Mouse (Mus musculus) CH12.LX (cell line): ENCODE data around the gene Lman2. TPM values are rescaled to one million over a fixed set of nuclear protein-coding genes. Genes with fewer than 3 reads are reported as not detected.

ENCODE experiments used
- DNase-seq: peaks from one replicate; pipeline ENCODE4 v3.0.0-alpha.2; 2013; ENCODE audit errors: extremely low read depth
- H3K27ac ChIP-seq: 2 replicates; pipeline ENCODE4 v1.5.1; 2012; ENCODE audit warnings: low read depth, mild to moderate bottlenecking, control low read depth, moderate library complexity; ENCODE audit not compliant: insufficient read depth
- H3K27me3 ChIP-seq: replicated peaks from 2 replicates; pipeline ENCODE3; 2012; ENCODE audit warnings: inconsistent platforms
- H3K36me3 ChIP-seq, 2 experiments: replicated peaks in 1 of 2; 2 replicates each; pipeline versions ENCODE3 to v1.6.1; 2012; ENCODE audit warnings: inconsistent platforms in 1 of 2, low read length in 1 of 2, mild to moderate bottlenecking in 1 of 2, mixed read lengths in 1 of 2, moderate library complexity in 1 of 2; ENCODE audit not compliant: control insufficient read depth in 1 of 2, insufficient read depth in 1 of 2
- H3K4me1 ChIP-seq, 2 experiments: 2 replicates each; pipeline ENCODE4 v1.6.1; 2012; ENCODE audit warnings: inconsistent platforms in 1 of 2, moderate library complexity in 1 of 2; ENCODE audit not compliant: insufficient read depth in 2 of 2, control insufficient read depth in 1 of 2
- H3K4me2 ChIP-seq: 2 replicates; pipeline ENCODE4 v1.6.1; 2012; ENCODE audit warnings: low read depth, mild to moderate bottlenecking, control low read depth; ENCODE audit not compliant: poor library complexity, insufficient read depth, severe bottlenecking
- H3K4me3 ChIP-seq, 3 experiments: fragments of 150-350 bp in 1 of 3; sonication (generic) in 1 of 3; replicated peaks in 1 of 3; 2 replicates each; pipeline versions ENCODE3 to v1.5.1; 2011 to 2012; ENCODE audit warnings: low read depth in 2 of 3, low read length in 2 of 3, mild to moderate bottlenecking in 2 of 3, moderate library complexity in 2 of 3, control low read depth in 1 of 3, improper control_type of control experiment in 1 of 3, inconsistent platforms in 1 of 3, mixed read lengths in 1 of 3; ENCODE audit not compliant: poor library complexity in 1 of 3
- H3K79me2 ChIP-seq: replicated peaks from 2 replicates; pipeline ENCODE4 v1.6.1; 2012; ENCODE audit warnings: mild to moderate bottlenecking, moderate library complexity; ENCODE audit not compliant: control insufficient read depth, poor library complexity, insufficient read depth, severe bottlenecking; ENCODE audit errors: extremely low read depth
- H3K9ac ChIP-seq: 2 replicates; pipeline ENCODE4 v1.6.1; 2012; ENCODE audit warnings: low read depth, mild to moderate bottlenecking, control low read depth, moderate library complexity; ENCODE audit not compliant: insufficient read depth
- H3K9me3 ChIP-seq: replicated peaks from 2 replicates; pipeline ENCODE3; 2012; ENCODE audit warnings: low read length, inconsistent platforms, mixed read lengths
- CHD1 ChIP-seq: IDR thresholded peaks from 2 replicates; pipeline ENCODE4 v1.6.1; 2012; ENCODE audit warnings: low read depth, low read length, improper control_type of control experiment, inconsistent platforms
- CTCF ChIP-seq, 2 experiments: IDR thresholded peaks in 1 of 2; conservative IDR thresholded peaks in 1 of 2; 2 replicates each; pipeline ENCODE4 v1.5.1; 2011 to 2012; ENCODE audit warnings: low read depth in 2 of 2, low read length in 2 of 2, improper control_type of control experiment in 1 of 2, inconsistent platforms in 1 of 2, mild to moderate bottlenecking in 1 of 2, moderate library complexity in 1 of 2
- ELF1 ChIP-seq: IDR thresholded peaks from 2 replicates; pipeline ENCODE4 v1.6.1; 2014; ENCODE audit warnings: low read depth, mild to moderate bottlenecking, inconsistent platforms, low read length, improper control_type of control experiment
- HCFC1 ChIP-seq: IDR thresholded peaks from 2 replicates; pipeline ENCODE4 v1.6.1; 2012; ENCODE audit warnings: low read depth, mild to moderate bottlenecking, inconsistent platforms, low read length, improper control_type of control experiment
- JUND ChIP-seq: conservative IDR thresholded peaks from 2 replicates; pipeline ENCODE4 v1.6.1; 2011; ENCODE audit warnings: low read depth, low read length, improper control_type of control experiment
- KAT2A ChIP-seq: IDR thresholded peaks from 2 replicates; pipeline ENCODE4 v1.6.1; 2012; ENCODE audit warnings: low read length, improper control_type of control experiment, inconsistent platforms; ENCODE audit not compliant: insufficient replicate concordance
- MAX ChIP-seq: IDR thresholded peaks from 2 replicates; pipeline ENCODE4 v1.6.1; 2011; ENCODE audit warnings: low read length, improper control_type of control experiment
- MAZ ChIP-seq: IDR thresholded peaks from 2 replicates; pipeline ENCODE4 v1.6.1; 2012; ENCODE audit warnings: low read depth, mild to moderate bottlenecking, inconsistent platforms, low read length, improper control_type of control experiment, moderate library complexity
- MXI1 ChIP-seq: IDR thresholded peaks from 2 replicates; pipeline ENCODE4 v1.6.1; 2011; ENCODE audit warnings: mild to moderate bottlenecking, low read depth, low read length, improper control_type of control experiment
- NELFE ChIP-seq: IDR thresholded peaks from 2 replicates; pipeline ENCODE4 v1.6.1; 2011; ENCODE audit warnings: low read depth, low read length, improper control_type of control experiment
- NRF1 ChIP-seq: IDR thresholded peaks from 2 replicates; pipeline ENCODE4 v1.6.1; 2014; ENCODE audit warnings: low read depth, mild to moderate bottlenecking, inconsistent platforms, low read length, improper control_type of control experiment, moderate library complexity
- POLR2A ChIP-seq: IDR thresholded peaks from 2 replicates; pipeline ENCODE4 v1.6.1; 2011; ENCODE audit warnings: low read depth, mild to moderate bottlenecking, improper control_type of control experiment, low read length
- TCF12 ChIP-seq: IDR thresholded peaks from 2 replicates; pipeline ENCODE4 v1.6.1; 2014; ENCODE audit warnings: low read depth, mild to moderate bottlenecking, inconsistent platforms, low read length, improper control_type of control experiment
- UBTF ChIP-seq: IDR thresholded peaks from 2 replicates; pipeline ENCODE4 v1.6.1; 2012; ENCODE audit warnings: low read depth, mild to moderate bottlenecking, inconsistent platforms, low read length, improper control_type of control experiment, moderate library complexity
- USF2 ChIP-seq: conservative IDR thresholded peaks from 2 replicates; pipeline ENCODE4 v1.6.1; 2011; ENCODE audit warnings: low read depth, low read length, improper control_type of control experiment
- ZKSCAN1 ChIP-seq: IDR thresholded peaks from 2 replicates; pipeline ENCODE4 v1.6.1; 2012; ENCODE audit warnings: low read depth, inconsistent platforms, low read length, improper control_type of control experiment, borderline replicate concordance
- ZNF384 ChIP-seq: IDR thresholded peaks from 2 replicates; pipeline ENCODE4 v1.6.1; 2012; ENCODE audit warnings: low read depth, low read length, improper control_type of control experiment, inconsistent platforms
- dilution Hi-C: fragments of 300-500 bp; cut with MboI; formaldehyde crosslinking; loops from 2 replicates; pipeline ENCODE4 v1.14.3; 2020; ENCODE audit warnings: low sequenced_read_pairs; ENCODE audit not compliant: extremely low pct_unique_long_range_greater_than_20kb, extremely low pct_ligation_motif_present
- in situ Hi-C: fragments of 300-500 bp; cut with MboI; formaldehyde crosslinking; loops from 3 replicates; pipeline ENCODE4 v1.14.3; 2019; ENCODE audit warnings: low sequenced_read_pairs, low pct_ligation_motif_present, low pct_unique_long_range_greater_than_20kb, mixed read lengths
- polyA plus RNA-seq: library from polyadenylated mRNA; unstranded; fragments of >175 nt; gene quantifications from 2 replicates; pipeline ENCODE4 v1.2.1, GENCODE M21; 2012; ENCODE audit warnings: low read depth; ENCODE audit not compliant: insufficient read length
- total RNA-seq, 2 experiments: library from RNA; depleted of rRNA; stranded (reverse); fragments of 300-350 nt in 1 of 2; fragments of >200 nt in 1 of 2; gene quantifications; 2 replicates each; pipeline ENCODE4 v1.2.3; 2012 to 2014

Lman2 gene
- total and polyA plus RNA-seq, 3 experiments = 94.6 to 174 (median 126) TPM

DNA sequence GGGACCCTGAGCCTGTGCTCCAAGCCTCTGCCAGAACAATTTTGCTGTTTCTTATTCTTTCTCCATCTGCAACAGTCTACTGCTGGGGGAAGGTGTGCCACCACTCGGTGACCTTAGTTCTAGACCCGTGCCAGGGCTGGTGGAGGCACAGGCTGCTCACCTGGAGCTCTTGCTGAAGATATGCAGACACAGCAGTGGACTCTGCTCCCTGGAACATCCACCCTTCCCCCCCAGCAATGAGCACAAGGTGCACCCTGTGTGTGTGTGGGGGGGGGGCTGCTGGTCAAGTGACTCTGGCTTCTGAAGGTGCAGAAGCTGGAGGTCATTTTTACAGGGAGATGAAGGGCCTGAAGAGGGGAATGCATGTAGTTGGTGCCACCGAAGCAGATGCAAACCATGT, 28.1 kb upstream of the Lman2 start:
- TF ChIP-seq UBTF = no peak
- no peak for TF ChIP-seq KAT2A
- no peak for TF ChIP-seq JUND
- no peak for TF ChIP-seq TCF12
- TF ChIP-seq NRF1 = no peak
- TF ChIP-seq CTCF (conservative IDR thresholded peaks at IDR 0.05 in 1 of 2, IDR thresholded peaks at IDR 0.05 in 1 of 2; ENCODE audit: low read depth in 2 of 2, low read length in 2 of 2) = no peak
- TF ChIP-seq MAZ = no peak
- TF ChIP-seq NELFE = no peak
- TF ChIP-seq CHD1 = no peak
- no peak for TF ChIP-seq MAX
- TF ChIP-seq ZNF384 = no peak
- no peak for TF ChIP-seq MXI1
- TF ChIP-seq ELF1 = no peak
- TF ChIP-seq HCFC1 = no peak
- H3K4me2 ChIP-seq = no peak overlapping the region
- H3K36me3 ChIP-seq = peaks cover 0 to 14% of the 10 kb centered on the region in 2 experiments
- no peak overlapping the region for H3K4me3 ChIP-seq
- H3K9me3 ChIP-seq = peaks cover 2% of the 10 kb centered on the region
- dilution Hi-C loops (no loop called here), in situ Hi-C loops (no loop called here)
- no peak overlapping the region for H3K9ac ChIP-seq
- H3K79me2 ChIP-seq = no peaks in the 10 kb centered on the region
- no peak overlapping the region for H3K27ac ChIP-seq
- DNase-seq = no peak
- peaks cover 2% of the 10 kb centered on the region for H3K27me3 ChIP-seq
- peaks cover 0 to 2% of the 10 kb centered on the region in 2 experiments; a peak in 1 of 4 replicates for H3K4me1 ChIP-seq

DNA sequence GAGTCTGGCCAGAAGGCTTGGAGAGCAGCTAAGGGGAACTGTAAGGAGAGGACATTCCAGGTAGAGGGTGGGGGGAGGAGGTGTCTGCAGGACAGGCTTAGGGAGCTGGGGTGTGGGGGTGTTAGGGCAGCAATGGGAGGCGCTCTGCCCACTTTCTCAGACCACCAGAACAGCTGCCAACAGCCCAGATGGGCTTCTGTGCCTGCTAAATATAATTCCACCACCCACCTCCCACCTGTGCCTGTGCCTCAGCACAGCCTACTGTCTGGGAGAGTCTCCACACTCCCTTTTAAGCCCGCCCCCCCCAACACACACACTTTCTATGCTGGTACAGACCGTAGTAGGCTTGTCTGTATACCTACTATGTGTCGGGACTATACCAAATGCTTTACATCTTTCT, 19.2 kb upstream of the Lman2 start:
- no peaks in the 10 kb centered on the region for H3K27me3 ChIP-seq
- H3K9me3 ChIP-seq = peaks cover 2% of the 10 kb centered on the region
- H3K27ac ChIP-seq = no peak overlapping the region
- no peaks in the 10 kb centered on the region for H3K79me2 ChIP-seq
- DNase-seq = no peak
- in situ Hi-C loops = no loop called here
- no peak overlapping the region for H3K4me2 ChIP-seq
- H3K36me3 ChIP-seq = peaks cover 43 to 87% of the 10 kb centered on the region in 2 experiments
- TF ChIP-seq JUND (no peak), POLR2A (no peak), USF2 (no peak), ZKSCAN1 (peak; percentile 48)
- H3K9ac ChIP-seq = no peak overlapping the region
- H3K4me1 ChIP-seq = peaks cover 3 to 17% of the 10 kb centered on the region in 2 experiments; a peak in 2 of 4 replicates
- dilution Hi-C loops = no loop called here
- no peak overlapping the region for H3K4me3 ChIP-seq
